Mouse (Mus musculus): ENCODE measurements around the gene Epb41l4b. TPM values are rescaled to one million over a fixed set of nuclear protein-coding genes. Genes with fewer than 3 reads are reported as not detected.

The Epb41l4b gene
- total and polyA plus RNA-seq, 3 experiments: 0.11 TPM; not detected in 2

GRCm38 (mm10) chr4:57010919-57011318 is 132.3 kb downstream of the Epb41l4b start:
- peaks cover 38% of the 10 kb centered on the region for H3K9me3 ChIP-seq (replicated peaks)
- no peak for DNase-seq (ENCODE audit: low spot score)
- H3K36me3 ChIP-seq (replicated peaks): no peaks in the 10 kb centered on the region
- no peak overlapping the region for H3K4me3 ChIP-seq (ENCODE audit: low read depth, low read length)
- TF ChIP-seq POLR2AphosphoS5 (IDR thresholded peaks at IDR 0.05; ENCODE audit: insufficient replicate concordance, low read depth, low read length) (no peak), TAL1 (conservative IDR thresholded peaks at IDR 0.05; ENCODE audit: low read depth, low read length) (no peak), GATA1 (IDR thresholded peaks at IDR 0.05; ENCODE audit: borderline replicate concordance, low read length) (no peak), CTCF (IDR thresholded peaks at IDR 0.05; ENCODE audit: low read depth, low read length) (no peak), GATA2 (IDR thresholded peaks at IDR 0.05; ENCODE audit: borderline replicate concordance, low read depth, low read length) (no peak)
- no peaks in the 10 kb centered on the region for H3K4me1 ChIP-seq (ENCODE audit: insufficient read depth, low read depth, low read length)
- ATAC-seq (ENCODE audit: extremely low read depth, insufficient number of reproducible peaks, low FRiP score, poor library complexity, severe bottlenecking): no peak
- H3K27me3 ChIP-seq (ENCODE audit: insufficient read depth, low read length): no peaks in the 10 kb centered on the region

GRCm38 (mm10) chr4:57010425-57010824 is 132.8 kb downstream of the Epb41l4b start:
- peaks cover 37% of the 10 kb centered on the region for H3K9me3 ChIP-seq (replicated peaks)
- H3K36me3 ChIP-seq (replicated peaks): no peaks in the 10 kb centered on the region
- TF ChIP-seq CTCF (IDR thresholded peaks at IDR 0.05; ENCODE audit: low read depth, low read length) (no peak), POLR2AphosphoS5 (IDR thresholded peaks at IDR 0.05; ENCODE audit: insufficient replicate concordance, low read depth, low read length) (no peak), TAL1 (conservative IDR thresholded peaks at IDR 0.05; ENCODE audit: low read depth, low read length) (no peak), GATA2 (IDR thresholded peaks at IDR 0.05; ENCODE audit: borderline replicate concordance, low read depth, low read length) (no peak), GATA1 (IDR thresholded peaks at IDR 0.05; ENCODE audit: borderline replicate concordance, low read length) (no peak)
- ATAC-seq (ENCODE audit: extremely low read depth, insufficient number of reproducible peaks, low FRiP score, poor library complexity, severe bottlenecking) (no peak), DNase-seq (ENCODE audit: low spot score) (no peak)
- H3K27me3 ChIP-seq (ENCODE audit: insufficient read depth, low read length): no peaks in the 10 kb centered on the region
- no peak overlapping the region for H3K4me3 ChIP-seq (ENCODE audit: low read depth, low read length)
- H3K4me1 ChIP-seq (ENCODE audit: insufficient read depth, low read depth, low read length): no peaks in the 10 kb centered on the region

- TF ChIP-seq CTCF (IDR thresholded peaks at IDR 0.05; ENCODE audit: low read depth, low read length) (no peak), POLR2AphosphoS5 (IDR thresholded peaks at IDR 0.05; ENCODE audit: insufficient replicate concordance, low read depth, low read length) (no peak), TAL1 (conservative IDR thresholded peaks at IDR 0.05; ENCODE audit: low read depth, low read length) (no peak), GATA1 (IDR thresholded peaks at IDR 0.05; ENCODE audit: borderline replicate concordance, low read length) (no peak), GATA2 (IDR thresholded peaks at IDR 0.05; ENCODE audit: borderline replicate concordance, low read depth, low read length) (no peak)
- no peak for ATAC-seq (ENCODE audit: extremely low read depth, insufficient number of reproducible peaks, low FRiP score, poor library complexity, severe bottlenecking)
- no peak for DNase-seq (ENCODE audit: low spot score)
- H3K4me3 ChIP-seq (ENCODE audit: low read depth, low read length): no peak overlapping the region
- H3K27me3 ChIP-seq (ENCODE audit: insufficient read depth, low read length): no peaks in the 10 kb centered on the region
- peaks cover 32% of the 10 kb centered on the region for H3K9me3 ChIP-seq (replicated peaks)
- no peaks in the 10 kb centered on the region for H3K4me1 ChIP-seq (ENCODE audit: insufficient read depth, low read depth, low read length)
- H3K36me3 ChIP-seq (replicated peaks): no peaks in the 10 kb centered on the region
Measured at GRCm38 (mm10) chr4:57007717-57008116, 135.5 kb downstream of the Epb41l4b start.

GRCm38 (mm10) chr4:57005011-57005410 is 138.2 kb downstream of the Epb41l4b start:
- TF ChIP-seq POLR2AphosphoS5 (IDR thresholded peaks at IDR 0.05; ENCODE audit: insufficient replicate concordance, low read depth, low read length) (no peak), GATA2 (IDR thresholded peaks at IDR 0.05; ENCODE audit: borderline replicate concordance, low read depth, low read length) (no peak), TAL1 (conservative IDR thresholded peaks at IDR 0.05; ENCODE audit: low read depth, low read length) (no peak), GATA1 (IDR thresholded peaks at IDR 0.05; ENCODE audit: borderline replicate concordance, low read length) (no peak), CTCF (IDR thresholded peaks at IDR 0.05; ENCODE audit: low read depth, low read length) (no peak)
- no peak for ATAC-seq (ENCODE audit: extremely low read depth, insufficient number of reproducible peaks, low FRiP score, poor library complexity, severe bottlenecking)
- no peaks in the 10 kb centered on the region for H3K27me3 ChIP-seq (ENCODE audit: insufficient read depth, low read length)

GRCm38 (mm10) chr4:57003886-57004285 is 139.4 kb downstream of the Epb41l4b start:
- Histone ChIP-seq H3K4me3 (ENCODE audit: low read depth, low read length) (no peak overlapping the region), H3K4me1 (ENCODE audit: insufficient read depth, low read depth, low read length) (no peaks in the 10 kb centered on the region)
- TF ChIP-seq GATA2 (IDR thresholded peaks at IDR 0.05; ENCODE audit: borderline replicate concordance, low read depth, low read length): no peak
- no peak for TF ChIP-seq TAL1 (conservative IDR thresholded peaks at IDR 0.05; ENCODE audit: low read depth, low read length)
- TF ChIP-seq POLR2AphosphoS5 (IDR thresholded peaks at IDR 0.05; ENCODE audit: insufficient replicate concordance, low read depth, low read length): no peak
- no peak for TF ChIP-seq CTCF (IDR thresholded peaks at IDR 0.05; ENCODE audit: low read depth, low read length)
- TF ChIP-seq GATA1 (IDR thresholded peaks at IDR 0.05; ENCODE audit: borderline replicate concordance, low read length): no peak

More at GRCm38 (mm10) chr4:57005011-57005410, 138.2 kb downstream of the Epb41l4b start:
- H3K36me3 ChIP-seq (replicated peaks): no peaks in the 10 kb centered on the region
- H3K9me3 ChIP-seq (replicated peaks): peaks cover 21% of the 10 kb centered on the region
- H3K4me3 ChIP-seq (ENCODE audit: low read depth, low read length): no peak overlapping the region
- DNase-seq (ENCODE audit: low spot score): no peak
- no peaks in the 10 kb centered on the region for H3K4me1 ChIP-seq (ENCODE audit: insufficient read depth, low read depth, low read length)

GRCm38 (mm10) chr4:57002751-57003150 is 140.5 kb downstream of the Epb41l4b start:
- Histone ChIP-seq H3K9me3 (replicated peaks) (peaks cover 5% of the 10 kb centered on the region), H3K27me3 (ENCODE audit: insufficient read depth, low read length) (no peaks in the 10 kb centered on the region), H3K36me3 (replicated peaks) (no peaks in the 10 kb centered on the region), H3K4me1 (ENCODE audit: insufficient read depth, low read depth, low read length) (no peaks in the 10 kb centered on the region), H3K4me3 (ENCODE audit: low read depth, low read length) (no peak overlapping the region)
- TF ChIP-seq GATA1 (IDR thresholded peaks at IDR 0.05; ENCODE audit: borderline replicate concordance, low read length): no peak
- ATAC-seq (ENCODE audit: extremely low read depth, insufficient number of reproducible peaks, low FRiP score, poor library complexity, severe bottlenecking) (no peak), DNase-seq (ENCODE audit: low spot score) (no peak)

More at GRCm38 (mm10) chr4:57003886-57004285, 139.4 kb downstream of the Epb41l4b start:
- no peak for DNase-seq (ENCODE audit: low spot score)
- Histone ChIP-seq H3K36me3 (replicated peaks) (no peaks in the 10 kb centered on the region), H3K9me3 (replicated peaks) (peaks cover 14% of the 10 kb centered on the region), H3K27me3 (ENCODE audit: insufficient read depth, low read length) (no peaks in the 10 kb centered on the region)
- ATAC-seq (ENCODE audit: extremely low read depth, insufficient number of reproducible peaks, low FRiP score, poor library complexity, severe bottlenecking): no peak

Measured in G1E (cell line).